Mouse (Mus musculus) E14TG2a.4 (cell line): Measurements from ENCODE around the gene Crp.

Source experiments
- CTCF ChIP-seq: conservative IDR thresholded peaks from 2 replicates; pipeline ENCODE4 v1.5.1; 2014; ENCODE audit warnings: low read length
- NANOG ChIP-seq: IDR thresholded peaks from 2 replicates; pipeline ENCODE4 v1.6.1; 2014; ENCODE audit warnings: borderline replicate concordance, low read length, mixed read lengths

DNA sequence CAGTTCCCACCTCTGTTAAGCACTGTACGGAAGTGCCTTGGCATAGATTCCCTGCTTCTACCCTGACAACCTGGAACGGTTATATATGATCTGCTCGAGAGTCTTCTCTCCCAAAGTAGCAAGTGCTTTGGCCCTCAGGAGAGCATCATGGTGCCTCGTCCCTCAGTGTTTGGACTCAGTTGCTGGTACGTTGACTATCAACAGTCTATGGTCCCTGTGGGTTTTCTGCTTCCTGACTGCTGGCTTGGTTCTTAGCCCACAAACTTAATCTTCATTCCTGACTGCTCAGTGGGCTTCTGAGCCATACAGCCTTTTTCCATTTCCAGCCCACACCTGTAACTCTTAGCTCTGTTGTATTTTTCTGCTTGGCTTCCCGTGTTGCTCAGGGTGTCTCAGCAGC, 44.0 kb upstream of the Crp start:
- no peak for TF ChIP-seq CTCF
- no peak for TF ChIP-seq NANOG
